Mouse (Mus musculus) cortical plate, adult 2 months (tissue): ENCODE measurements around the gene Aspscr1.

Experiments
- CTCF ChIP-seq: fragments of 200-500 bp; IDR thresholded peaks from 2 replicates; pipeline ENCODE4 v1.5.1; 2011; ENCODE audit warnings: mild to moderate bottlenecking, control low read depth, low read length; ENCODE audit not compliant: insufficient read depth; ENCODE audit errors: extremely low read depth
- POLR2A ChIP-seq: fragments of 200-500 bp; IDR thresholded peaks from 2 replicates; pipeline ENCODE4 v1.6.1; 2011; ENCODE audit warnings: mild to moderate bottlenecking, low read length, control low read depth; ENCODE audit not compliant: insufficient read depth; ENCODE audit errors: extremely low read depth

DNA sequence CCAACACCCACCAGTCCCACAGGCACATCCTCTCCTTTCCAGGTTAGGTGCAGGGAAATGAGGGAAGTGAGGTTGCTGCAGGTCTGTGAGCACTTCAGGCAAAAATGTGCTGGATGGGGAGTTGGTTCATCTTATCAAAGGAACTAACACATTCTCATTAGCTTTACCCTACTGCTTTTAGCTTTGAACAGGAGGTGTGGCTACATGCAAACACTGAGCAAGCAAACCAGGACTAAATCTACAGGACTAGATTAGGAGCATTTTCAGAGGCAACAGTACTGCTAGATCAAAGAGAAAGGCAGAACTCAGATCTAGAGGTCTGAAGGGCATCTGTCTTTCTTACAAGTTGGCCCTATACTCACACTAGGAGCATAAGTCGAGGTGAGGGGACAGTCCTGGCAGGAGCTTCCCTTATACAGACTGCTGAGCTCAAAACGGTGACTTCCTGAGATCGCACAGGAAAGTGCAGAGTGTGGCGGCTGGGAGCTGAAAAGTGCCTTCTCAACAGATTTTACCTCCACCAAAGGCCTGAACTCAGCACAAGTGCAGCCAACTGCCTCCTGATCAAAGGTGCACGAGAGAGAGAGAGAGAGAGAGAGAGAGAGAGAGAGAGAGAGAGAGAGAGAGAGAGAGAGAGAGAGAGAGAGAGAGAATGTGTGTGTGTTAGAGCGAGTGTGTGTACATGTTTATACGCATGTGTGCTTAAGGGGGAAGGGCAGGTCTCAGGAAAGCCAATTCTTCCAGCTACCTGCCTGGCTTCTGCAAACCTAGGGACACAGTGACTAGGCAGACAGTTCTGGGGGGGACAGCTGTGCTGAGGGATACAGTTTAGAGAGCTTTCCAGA, 41.7 kb upstream of the Aspscr1 start:
- TF ChIP-seq POLR2A (no peak), CTCF (no peak)
